Mouse (Mus musculus) megakaryocyte progenitor cell, adult 5-6 weeks (primary cell): ENCODE data around the gene Hjurp. TPM values are rescaled to one million over a fixed set of nuclear protein-coding genes. Genes with fewer than 3 reads are reported as not detected.
"Not testable (repeated sequence)": the region's sequence is repeated elsewhere in the genome, so short reads cannot be mapped to it uniquely, and the experiment has no call there.

ENCODE experiments used
- ATAC-seq: replicated peaks from 2 replicates; pipeline ENCODE4 v1.8.0; 2016; ENCODE audit warnings: mild to moderate bottlenecking, moderate TSS enrichment, inconsistent platforms; ENCODE audit not compliant: poor library complexity
- total RNA-seq, 2 experiments: library from RNA; stranded (forward) in 1 of 2; stranded (reverse) in 1 of 2; fragments of 157-497, 149-512 nt in 1 of 2; fragments of 200-1000 nt in 1 of 2; gene quantifications; 2 replicates each; pipeline versions ENCODE4 v1.2.3 to v1.2.4; 2015 to 2017

Gene Hjurp
- total RNA-seq, 2 experiments from 2014 or later, result 104 to 156 TPM

DNA sequence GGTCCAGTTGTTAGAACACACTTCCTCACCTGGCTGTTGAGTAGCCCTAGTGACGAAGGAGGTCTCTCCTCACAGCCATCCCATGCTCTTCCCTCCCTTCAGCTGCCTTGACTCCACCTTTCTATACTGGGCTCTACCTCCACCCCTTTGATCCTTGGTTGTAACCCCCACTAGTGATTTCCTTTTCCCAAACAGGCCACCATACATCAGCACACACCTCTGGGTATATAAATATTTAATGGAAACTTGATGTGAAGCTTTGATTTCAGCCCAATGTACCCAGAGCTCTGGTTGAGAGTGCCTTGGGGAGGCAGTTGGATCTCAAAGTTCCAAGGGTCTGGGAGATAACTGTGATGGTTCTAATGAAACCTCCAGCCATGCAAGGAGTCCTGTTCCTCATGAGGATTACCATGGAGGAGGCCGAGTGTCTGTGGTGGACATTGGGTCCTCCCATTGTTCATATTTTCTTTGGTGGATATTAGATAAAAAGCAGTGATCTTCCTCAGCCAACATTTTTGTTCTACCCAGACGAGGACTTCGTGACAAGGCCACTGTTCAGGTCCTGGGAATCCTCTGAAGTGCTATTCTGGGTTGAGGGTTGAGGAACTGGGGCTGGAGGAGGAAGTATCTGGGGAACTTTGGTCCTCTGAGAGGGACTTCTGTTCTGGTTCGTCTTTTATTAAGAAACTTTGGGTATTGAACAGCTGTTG is 50.6 kb downstream of the Hjurp start, which contains the start of gene Mroh2a:
Gene Mroh2a, plus strand, starts transcription at position 317 of the 710 bp plus-strand sequence.
- peak; percentile 52 for ATAC-seq

DNA sequence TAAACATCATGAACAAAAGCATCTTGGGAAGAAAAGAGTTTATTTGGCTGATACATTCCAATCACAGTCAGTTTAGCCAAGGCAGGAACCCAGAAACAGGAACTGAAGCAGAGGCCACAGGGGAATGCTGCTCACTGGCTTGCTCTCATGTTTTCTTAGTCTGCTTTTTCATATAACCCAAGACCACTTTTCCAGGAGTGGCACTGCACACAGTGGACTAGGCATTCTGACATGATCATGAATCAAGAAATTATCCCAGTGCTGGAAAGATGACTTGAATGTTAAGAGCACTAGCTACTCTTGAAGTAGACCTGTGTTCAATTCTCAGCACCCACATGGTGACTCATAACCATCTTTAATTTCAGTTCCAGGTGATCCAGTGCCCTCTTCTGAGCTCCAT is 51.7 kb downstream of the Hjurp start:
- no peak for ATAC-seq

GRCm38 (mm10) chr1:88225301-88225700 is 52.1 kb downstream of the Hjurp start:
- not testable (repeated sequence) for ATAC-seq

DNA sequence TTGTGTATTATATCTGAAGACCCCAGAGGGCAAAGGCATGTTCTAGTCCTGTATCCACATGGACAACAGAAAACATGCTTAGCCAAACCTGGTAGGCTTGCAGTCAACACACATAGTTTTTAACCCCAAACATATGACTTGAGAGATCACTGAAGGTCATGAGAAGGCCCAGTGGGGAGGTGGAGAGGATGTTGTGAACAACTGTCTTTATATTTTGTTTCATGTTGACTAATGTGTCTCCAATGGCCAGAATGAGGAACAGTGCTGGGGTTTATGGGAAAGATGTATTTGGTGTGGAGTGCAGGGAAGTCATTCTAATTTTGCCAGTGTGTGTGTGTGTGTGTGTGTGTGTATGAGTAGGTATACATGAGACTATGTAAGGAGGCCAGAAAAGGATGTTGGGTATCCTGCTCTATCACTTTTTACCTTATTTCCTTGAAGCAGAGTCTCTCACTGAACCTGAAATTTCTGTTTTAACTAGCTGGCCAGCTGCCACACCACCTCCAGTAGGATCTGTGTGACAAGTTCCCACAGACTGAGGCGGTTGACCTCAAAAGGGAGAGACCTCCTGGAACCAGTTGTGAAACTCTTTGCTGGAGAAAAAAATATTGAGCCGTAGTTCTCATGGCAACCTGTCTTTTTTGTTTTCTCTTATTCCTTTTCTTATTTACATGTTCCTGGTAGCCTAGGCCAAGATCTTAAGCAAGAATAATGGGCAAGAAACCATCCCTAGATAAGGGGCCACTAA is 53.2 kb downstream of the Hjurp start:
- no peak for ATAC-seq

- no peak for ATAC-seq
Measured at GRCm38 (mm10) chr1:88223591-88223990, 53.8 kb downstream of the Hjurp start.

- not testable (repeated sequence) for ATAC-seq
Measured at GRCm38 (mm10) chr1:88223011-88223515, 54.4 kb downstream of the Hjurp start.

- ATAC-seq, result no peak
Measured at GRCm38 (mm10) chr1:88222216-88222615, 55.2 kb downstream of the Hjurp start.

- no peak for ATAC-seq
Measured at GRCm38 (mm10) chr1:88220336-88220735, 57.1 kb downstream of the Hjurp start.

- no peak for ATAC-seq
Measured at GRCm38 (mm10) chr1:88219054-88219453, 58.4 kb downstream of the Hjurp start.

DNA sequence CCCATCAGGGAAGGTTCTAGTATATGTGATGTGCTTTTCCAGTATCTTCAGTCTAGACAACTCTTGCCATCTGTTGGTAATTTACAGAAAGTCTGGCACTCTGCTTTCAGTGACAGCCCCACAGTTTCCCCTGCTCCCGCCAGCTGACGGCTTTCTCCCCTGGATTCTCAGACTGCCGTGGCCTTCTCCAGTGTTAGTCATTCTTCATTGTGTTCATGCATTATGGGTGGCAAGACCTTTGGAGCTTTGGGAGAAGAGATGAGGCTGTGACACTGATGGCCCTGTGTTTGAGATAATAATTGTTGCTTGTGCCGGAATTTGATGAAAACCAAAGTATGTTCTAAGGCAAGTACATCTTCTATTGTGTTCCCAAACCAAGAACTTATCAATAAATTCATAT is 58.8 kb downstream of the Hjurp start:
- ATAC-seq, result no peak

- ATAC-seq, result no peak
Measured at GRCm38 (mm10) chr1:88218051-88218450, 59.4 kb downstream of the Hjurp start.

GRCm38 (mm10) chr1:88217576-88217975 is 59.9 kb downstream of the Hjurp start:
- ATAC-seq, result no peak

- no peak for ATAC-seq
Measured at GRCm38 (mm10) chr1:88217144-88217543, 60.3 kb downstream of the Hjurp start.

- no peak for ATAC-seq
Measured at GRCm38 (mm10) chr1:88216551-88216950, 60.9 kb downstream of the Hjurp start.

DNA sequence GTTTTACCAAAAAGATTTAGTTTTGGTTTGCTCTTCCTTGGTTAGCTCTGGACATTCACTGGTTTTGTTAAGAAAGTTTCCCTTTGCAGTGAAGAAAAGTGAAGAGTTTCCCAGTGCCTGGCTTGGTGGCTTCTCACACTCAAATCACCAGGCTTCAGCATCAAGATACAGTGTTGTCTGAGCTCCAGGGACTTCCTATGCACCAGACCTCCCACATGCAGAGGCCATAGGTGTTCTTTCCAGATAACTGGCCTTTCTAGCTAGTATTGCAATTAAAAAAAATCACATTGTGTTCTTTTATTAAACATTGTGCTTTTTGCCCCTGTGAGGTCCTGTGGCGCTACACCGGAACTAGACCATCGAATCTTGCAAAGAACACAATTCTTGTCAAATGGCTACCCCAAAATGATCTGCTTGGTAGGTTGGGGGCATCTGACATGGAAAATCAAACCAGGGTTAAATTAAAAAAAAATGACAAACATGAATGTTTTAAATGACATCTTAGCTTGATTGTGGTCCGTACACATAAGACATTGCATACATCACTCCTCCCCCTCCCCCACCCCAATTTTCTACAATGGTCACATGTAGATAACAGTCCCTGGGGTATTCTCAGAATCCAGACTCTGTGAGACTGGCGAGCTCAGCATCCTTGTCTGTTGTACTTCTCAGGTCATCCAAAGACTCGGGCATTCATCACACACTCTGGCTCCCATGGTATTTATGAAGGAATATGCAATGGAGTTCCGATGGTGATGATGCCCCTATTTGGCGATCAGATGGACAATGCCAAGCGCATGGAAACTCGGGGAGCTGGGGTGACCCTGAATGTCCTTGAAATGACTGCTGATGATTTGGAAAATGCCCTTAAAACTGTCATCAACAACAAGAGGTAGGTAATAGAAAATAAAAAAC is 61.7 kb downstream of the Hjurp start:
- no peak for ATAC-seq

- no peak for ATAC-seq
Measured at GRCm38 (mm10) chr1:88214462-88214952, 62.9 kb downstream of the Hjurp start.

GRCm38 (mm10) chr1:88213766-88214461 is 63.5 kb downstream of the Hjurp start:
- 0 out of 2 replicates have a peak, but pooled peaks have one; percentile 4 for ATAC-seq

DNA sequence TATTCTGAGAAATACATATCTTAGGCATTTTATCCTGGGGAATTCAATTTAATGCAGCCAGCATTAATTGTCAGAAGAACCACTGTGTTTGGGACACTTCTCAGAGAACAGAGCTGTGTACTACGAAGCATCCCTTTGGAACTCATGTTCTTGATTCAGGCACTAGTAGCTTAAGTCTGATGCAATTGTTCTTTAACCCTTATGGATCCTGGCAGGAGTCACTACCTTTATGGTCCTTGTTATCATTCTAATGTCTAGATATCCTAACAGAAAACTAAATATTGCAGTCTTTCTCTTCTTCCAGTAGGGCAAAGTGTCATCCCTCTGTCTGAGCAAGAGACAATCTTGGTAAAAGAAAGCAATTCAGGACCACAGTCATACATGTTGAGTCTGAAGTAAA is 64.4 kb downstream of the Hjurp start:
- ATAC-seq, result no peak
